Mouse (Mus musculus): Measurements from ENCODE around the gene Prrt2. TPM values are rescaled to one million over a fixed set of nuclear protein-coding genes. Genes with fewer than 3 reads are reported as not detected.

Prrt2 gene
- total and polyA plus RNA-seq, 3 experiments: 0.12 to 1.4 TPM; not detected in 1

DNA sequence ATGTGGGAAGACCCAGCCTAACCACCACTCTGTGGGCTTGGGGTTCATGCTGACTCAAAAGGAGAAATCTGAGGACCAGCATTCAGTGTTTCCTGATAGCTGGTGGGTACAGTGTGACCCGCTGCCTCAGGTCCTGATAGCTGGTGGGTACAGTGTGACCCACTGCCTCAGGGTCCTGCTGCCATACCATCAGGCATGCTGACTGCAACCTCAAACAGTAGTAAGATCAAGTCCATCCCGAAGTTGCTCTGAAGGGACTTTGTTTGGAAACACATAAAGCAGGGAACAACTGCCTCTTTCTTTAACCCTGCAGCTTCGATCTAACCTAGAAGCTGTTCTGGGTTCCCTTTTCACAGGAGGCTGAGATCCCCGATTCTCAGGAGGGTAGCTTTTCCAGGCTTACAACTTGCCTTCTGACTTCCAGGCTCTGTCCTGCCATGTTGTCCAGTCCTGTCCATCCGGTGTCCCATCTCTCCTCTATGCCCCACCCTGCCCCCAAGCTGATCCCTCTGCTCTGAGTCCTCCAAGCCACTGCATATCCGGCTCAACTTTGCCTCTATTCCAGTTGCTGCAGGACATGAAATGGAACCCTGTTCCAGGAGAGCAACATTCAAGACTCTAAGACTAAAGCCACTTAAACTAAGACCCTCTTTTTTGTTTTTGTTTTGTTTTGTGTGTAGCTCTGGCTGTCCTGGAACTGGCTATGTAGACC is 13.5 kb downstream of the Prrt2 start:
- TF ChIP-seq JUND (IDR thresholded peaks at IDR 0.05; ENCODE audit: low read depth, low read length) (no peak), BHLHE40 (IDR thresholded peaks at IDR 0.05; ENCODE audit: borderline replicate concordance, low read depth, low read length) (no peak), POLR2AphosphoS2 (IDR thresholded peaks at IDR 0.05; ENCODE audit: low read length) (no peak), UBTF (IDR thresholded peaks at IDR 0.05; ENCODE audit: borderline replicate concordance, insufficient read depth, low read depth, low read length) (no peak), MEF2A (IDR thresholded peaks at IDR 0.05; ENCODE audit: extremely low read depth, insufficient replicate concordance, low read depth, low read length, poor library complexity, severe bottlenecking) (no peak), ETS1 (IDR thresholded peaks at IDR 0.05; ENCODE audit: low read depth, low read length) (no peak), MXI1 (IDR thresholded peaks at IDR 0.05; ENCODE audit: low read depth, low read length) (no peak), CHD2 (IDR thresholded peaks at IDR 0.05; ENCODE audit: low read length) (no peak), TBP (IDR thresholded peaks at IDR 0.05; ENCODE audit: low read depth, low read length) (no peak), MAX (IDR thresholded peaks at IDR 0.05; ENCODE audit: low read length) (no peak), HCFC1 (IDR thresholded peaks at IDR 0.05; ENCODE audit: low read depth, low read length) (no peak), NRF1 (IDR thresholded peaks at IDR 0.05; ENCODE audit: insufficient read depth, low read depth, low read length, poor library complexity, severe bottlenecking) (no peak), ZC3H11A (IDR thresholded peaks at IDR 0.05; ENCODE audit: low read depth, low read length) (no peak), GABPA (IDR thresholded peaks at IDR 0.05; ENCODE audit: low read depth, low read length) (no peak), USF2 (IDR thresholded peaks at IDR 0.05; ENCODE audit: borderline replicate concordance in 1 of 2, insufficient read depth in 1 of 2, low read depth in 1 of 2, low read length in 2 of 2) (no peak), MYB (IDR thresholded peaks at IDR 0.05; ENCODE audit: low read depth, low read length) (no peak), ELF1 (IDR thresholded peaks at IDR 0.05; ENCODE audit: low read depth, low read length) (no peak)
- peak overlapping the region; percentile 6; the same call in 1 of the 2 replicates for H3K9ac ChIP-seq (ENCODE audit: control insufficient read depth, low read depth, low read length, poor library complexity, severe bottlenecking)
- DNase-seq (ENCODE audit: low read depth, low spot score): no peak
- peaks cover 2% of the 10 kb centered on the region for H3K79me2 ChIP-seq (ENCODE audit: control insufficient read depth, insufficient read depth, low read length, poor library complexity)
- H3K36me3 ChIP-seq (ENCODE audit: control insufficient read depth in 1 of 2, insufficient read depth in 2 of 2, low read length in 2 of 2): peaks cover 0 to 29% of the 10 kb centered on the region in 2 experiments; a peak in 2 of 4 replicates
- no peaks in the 10 kb centered on the region for H3K27me3 ChIP-seq (ENCODE audit: control insufficient read depth in 1 of 2, insufficient read depth in 2 of 2, low read length in 2 of 2)
- H3K4me1 ChIP-seq (ENCODE audit: control insufficient read depth in 1 of 2, insufficient read depth in 2 of 2, low read length in 2 of 2): peaks cover 11 to 34% of the 10 kb centered on the region in 2 experiments
- H3K9me3 ChIP-seq (replicated peaks; ENCODE audit: insufficient read depth, low read length): no peaks in the 10 kb centered on the region
- H3K27ac ChIP-seq (ENCODE audit: control insufficient read depth, low read depth, low read length): peak overlapping the region; percentile 91
- H3K4me3 ChIP-seq (ENCODE audit: control insufficient read depth in 1 of 2, insufficient read depth in 1 of 2, low read depth in 2 of 2, low read length in 2 of 2): no peak overlapping the region

Measured in MEL (cell line).